Mouse (Mus musculus) kidney, embryonic 14.5 days (tissue): Measurements from ENCODE around the gene Tmem221. TPM values are rescaled to one million over a fixed set of nuclear protein-coding genes. Genes with fewer than 3 reads are reported as not detected.

Experiments used
- ATAC-seq: fragments of 200-750 bp; cut with Nextera tagmentation; 2 replicates; pipeline ENCODE4 v1.8.0; 2017; ENCODE audit warnings: moderate number of reproducible peaks, mild to moderate bottlenecking, moderate TSS enrichment, moderate library complexity; ENCODE audit not compliant: low FRiP score, low TSS enrichment
- H3K27ac ChIP-seq: fragments of 300-500 bp; sonication (generic); 2 replicates; pipeline ENCODE4 v1.5.1; 2014; ENCODE audit warnings: low read depth, mild to moderate bottlenecking, low read length, moderate library complexity, mixed read lengths
- H3K27me3 ChIP-seq: fragments of 300-500 bp; sonication (generic); 2 replicates; pipeline ENCODE4 v1.6.1; 2014; ENCODE audit warnings: mild to moderate bottlenecking, low read length; ENCODE audit not compliant: control insufficient read depth, insufficient read depth
- H3K36me3 ChIP-seq: fragments of 300-500 bp; sonication (generic); 2 replicates; pipeline ENCODE4 v1.6.1; 2014; ENCODE audit warnings: low read length, mixed read lengths; ENCODE audit not compliant: control insufficient read depth, insufficient read depth
- H3K4me1 ChIP-seq: fragments of 300-500 bp; sonication (generic); 2 replicates; pipeline ENCODE4 v1.6.1; 2014; ENCODE audit warnings: low read length, mixed read lengths; ENCODE audit not compliant: control insufficient read depth, insufficient read depth
- H3K4me2 ChIP-seq: fragments of 300-500 bp; sonication (generic); replicated peaks from 2 replicates; pipeline ENCODE4 v1.6.1; 2014; ENCODE audit warnings: low read depth, mild to moderate bottlenecking, low read length
- H3K4me3 ChIP-seq: fragments of 300-500 bp; sonication (generic); 2 replicates; pipeline ENCODE4 v1.5.1; 2014; ENCODE audit warnings: mild to moderate bottlenecking, low read length
- H3K9ac ChIP-seq: fragments of 300-500 bp; sonication (generic); 2 replicates; pipeline ENCODE4 v1.6.1; 2014; ENCODE audit warnings: low read depth, mild to moderate bottlenecking, low read length, moderate library complexity
- H3K9me3 ChIP-seq: fragments of 300-500 bp; sonication (generic); 2 replicates; pipeline ENCODE4 v1.6.1; 2016; ENCODE audit warnings: low read length; ENCODE audit not compliant: control insufficient read depth
- WGBS: fragments of 180-500 bp; shearing (Covaris S2); extraction: QIAGEN DNeasy Blood & Tissue Kit; methylation state at CpG from one replicate; pipeline ENCODE4 v1.1.7; 2014; 5-methylcytosine and 5-hydroxymethylcytosine counted together
- polyA plus RNA-seq: library from polyadenylated mRNA; unstranded; fragments of >200 nt; fragmentation: Nextera tagmentation; extraction: Ambion mirVana; gene quantifications from 2 replicates; pipeline ENCODE4 v1.2.1, GENCODE M21; 2014

Gene Tmem221
- polyA plus RNA-seq, 1 experiment from 2014 or later: 11.2 TPM

GRCm38 (mm10) chr8:71561401-71561800 lies 2.7 kb upstream of the Tmem221 start:
- no peak overlapping the region for H3K4me3 ChIP-seq
- H3K4me2 ChIP-seq: no peak overlapping the region
- H3K9me3 ChIP-seq: peaks cover 8% of the 10 kb centered on the region
- H3K9ac ChIP-seq: no peak overlapping the region
- 0 out of 2 replicates have a peak, but pooled peaks have one; percentile 7 for ATAC-seq
- H3K36me3 ChIP-seq: no peaks in the 10 kb centered on the region
- peaks cover 52% of the 10 kb centered on the region for H3K27me3 ChIP-seq
- H3K4me1 ChIP-seq: peaks cover 11% of the 10 kb centered on the region; the same call in 1 of the 2 replicates
- H3K27ac ChIP-seq: no peak overlapping the region
- WGBS: 5% methylated on average over 15 of the region's 15 CpGs

DNA sequence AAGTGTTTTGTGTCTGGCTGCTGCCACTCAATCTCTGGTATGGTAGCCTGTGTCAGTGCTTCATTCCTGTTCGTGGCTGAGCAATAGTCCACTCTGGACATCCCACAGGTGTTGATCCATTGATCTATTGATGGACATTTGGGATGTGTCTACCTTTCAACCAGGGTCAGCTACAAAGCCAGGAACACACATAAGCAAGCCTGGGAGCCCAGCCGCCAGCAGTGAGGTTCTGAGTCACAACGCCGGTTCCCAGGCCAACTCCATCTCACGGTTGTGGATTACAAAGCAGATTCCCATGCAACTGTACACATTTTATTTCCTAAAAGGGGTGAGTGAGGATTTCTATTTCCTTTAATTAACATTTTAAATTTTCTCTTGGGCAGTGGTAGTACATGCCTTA lies 2.1 kb upstream of the Tmem221 start:
- Histone ChIP-seq H3K9ac (no peak overlapping the region), H3K4me3 (no peak overlapping the region), H3K36me3 (no peaks in the 10 kb centered on the region), H3K27ac (no peak overlapping the region), H3K4me2 (no peak overlapping the region), H3K9me3 (peaks cover 8% of the 10 kb centered on the region), H3K27me3 (peaks cover 52% of the 10 kb centered on the region), H3K4me1 (peaks cover 11% of the 10 kb centered on the region; the same call in 1 of the 2 replicates)
- 83% methylated on average over 5 of the region's 5 CpGs for whole genome bisulfite sequencing
- ATAC-seq: no peak

DNA sequence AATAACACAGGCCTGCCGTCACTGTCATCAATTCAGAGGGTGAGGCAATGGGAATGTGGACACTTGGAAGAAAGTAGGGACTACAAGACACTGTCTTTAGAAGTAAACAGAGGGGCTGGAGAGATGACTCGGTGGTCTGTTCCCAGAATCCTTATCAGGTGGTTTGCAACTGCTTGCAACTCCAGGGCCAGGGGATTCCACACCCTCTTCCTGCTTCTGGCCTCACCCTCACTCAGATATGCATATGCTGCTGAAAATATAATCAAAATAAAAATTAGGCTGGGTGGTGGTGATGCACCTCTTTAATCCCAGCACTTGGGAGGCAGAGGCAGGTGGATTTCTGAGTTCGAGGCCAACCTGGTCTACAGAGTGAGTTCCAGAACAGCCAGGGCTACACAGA lies 1.4 kb upstream of the Tmem221 start:
- H3K9ac ChIP-seq: no peak overlapping the region
- H3K4me3 ChIP-seq: no peak overlapping the region
- peaks cover 11% of the 10 kb centered on the region; the same call in 1 of the 2 replicates for H3K4me1 ChIP-seq
- H3K9me3 ChIP-seq: peaks cover 8% of the 10 kb centered on the region
- ATAC-seq: no peak
- H3K4me2 ChIP-seq: no peak overlapping the region
- WGBS: 70% methylated on average over 3 of the region's 3 CpGs
- H3K27me3 ChIP-seq: peaks cover 52% of the 10 kb centered on the region
- no peaks in the 10 kb centered on the region for H3K36me3 ChIP-seq
- no peak overlapping the region for H3K27ac ChIP-seq

- Histone ChIP-seq H3K4me3 (peak overlapping the region; percentile 51), H3K9ac (peak overlapping the region; percentile 54), H3K4me2 (peak overlapping the region; percentile 76), H3K4me1 (peaks cover 11% of the 10 kb centered on the region; the same call in 1 of the 2 replicates), H3K36me3 (no peaks in the 10 kb centered on the region), H3K27ac (no peak overlapping the region), H3K27me3 (peaks cover 52% of the 10 kb centered on the region), H3K9me3 (peaks cover 2% of the 10 kb centered on the region; the same call in 1 of the 2 replicates)
- ATAC-seq: peak; percentile 77
- 2% methylated on average over 24 of the region's 24 CpGs for WGBS
These were observed 453 bp upstream of the Tmem221 start for GRCm38 (mm10) chr8:71558958-71559690.

DNA sequence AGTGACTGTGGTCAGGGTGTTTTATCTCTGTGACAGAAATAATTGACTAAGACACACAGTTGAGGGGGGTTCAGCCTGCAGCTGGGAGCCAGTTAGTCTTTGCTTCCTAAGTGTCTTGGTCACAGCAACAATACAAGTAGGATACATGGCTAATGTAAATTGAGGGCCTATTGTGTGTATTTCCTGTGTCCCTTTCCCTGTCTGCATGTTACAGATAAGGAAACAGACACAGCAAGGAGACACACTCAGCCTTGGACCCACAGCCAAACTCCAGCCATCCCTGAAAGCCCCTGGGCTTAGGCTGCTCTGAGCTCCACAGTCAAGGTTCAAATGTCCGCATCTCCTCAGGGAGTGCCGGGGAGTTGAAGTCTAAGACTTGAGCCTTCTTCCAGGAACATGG lies 4.0 kb downstream of the Tmem221 start:
- Histone ChIP-seq H3K9ac (no peak overlapping the region), H3K27ac (no peak overlapping the region), H3K4me2 (no peak overlapping the region), H3K27me3 (peaks cover 17% of the 10 kb centered on the region), H3K4me1 (peaks cover 10% of the 10 kb centered on the region; the same call in 1 of the 2 replicates), H3K9me3 (no peaks in the 10 kb centered on the region), H3K36me3 (no peaks in the 10 kb centered on the region), H3K4me3 (no peak overlapping the region)
- ATAC-seq: no peak
- WGBS: 89% methylated on average over 2 of the region's 2 CpGs

DNA sequence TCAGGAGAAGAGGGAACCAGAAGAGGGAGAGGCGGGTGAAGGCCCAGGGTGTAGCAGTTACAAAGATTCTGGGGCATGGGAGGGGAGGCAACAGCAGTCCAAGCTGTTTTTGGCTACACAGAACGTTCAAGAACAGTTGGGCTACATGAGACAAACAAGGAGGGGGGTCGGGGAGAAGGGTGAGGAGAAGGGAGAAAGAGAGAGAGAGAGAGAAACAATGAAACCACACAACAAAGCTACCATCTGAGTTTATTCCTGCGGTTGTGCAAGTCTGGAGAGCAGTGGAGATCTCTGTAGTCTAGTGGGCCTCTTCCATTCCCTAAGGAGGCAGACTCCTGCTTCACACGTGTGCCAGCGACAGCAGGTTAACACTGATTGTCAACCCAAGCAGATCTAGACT lies 4.7 kb downstream of the Tmem221 start:
- 76% methylated on average over 6 of the region's 6 CpGs for WGBS
- H3K9me3 ChIP-seq: no peaks in the 10 kb centered on the region
- H3K4me2 ChIP-seq: no peak overlapping the region
- H3K36me3 ChIP-seq: no peaks in the 10 kb centered on the region
- peaks cover 10% of the 10 kb centered on the region for H3K27me3 ChIP-seq
- ATAC-seq: no peak
- H3K27ac ChIP-seq: peak overlapping the region; percentile 7; the same call in 1 of the 2 replicates
- peaks cover 7% of the 10 kb centered on the region; the same call in 1 of the 2 replicates for H3K4me1 ChIP-seq
- no peak overlapping the region for H3K9ac ChIP-seq
- no peak overlapping the region for H3K4me3 ChIP-seq

- Histone ChIP-seq H3K27me3 (no peaks in the 10 kb centered on the region; the same call in 1 of the 2 replicates), H3K9me3 (no peaks in the 10 kb centered on the region), H3K27ac (peak overlapping the region; percentile 78), H3K4me2 (no peak overlapping the region), H3K4me3 (no peak overlapping the region), H3K4me1 (0 out of 2 replicates have a peak, but pooled peaks cover 6% of the 10 kb centered on the region), H3K9ac (no peak overlapping the region), H3K36me3 (peaks cover 9% of the 10 kb centered on the region; the same call in 1 of the 2 replicates)
- ATAC-seq: peak; percentile 54
- 24% methylated on average over 6 of the region's 6 CpGs for WGBS
These were observed 5.9 kb downstream of the Tmem221 start for GRCm38 (mm10) chr8:71552770-71553169.

DNA sequence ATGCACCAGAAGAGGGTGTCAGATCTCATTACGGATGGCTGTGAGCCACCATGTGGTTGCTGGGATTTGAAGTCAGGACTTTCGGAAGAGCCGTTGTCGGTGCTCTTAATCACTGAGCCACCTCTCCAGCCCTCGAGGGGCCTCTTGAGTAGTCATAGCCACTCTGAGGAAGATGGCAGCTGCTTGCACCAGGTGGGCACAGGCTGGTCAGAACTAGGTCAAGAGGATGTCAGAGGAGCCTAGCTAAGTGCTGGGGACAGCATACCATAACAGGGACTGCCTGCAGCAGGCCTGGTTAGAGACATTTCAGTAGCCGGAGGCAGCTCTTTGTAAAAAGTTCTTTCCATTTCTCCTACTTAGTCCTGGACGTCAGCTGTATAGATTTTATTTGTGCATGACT lies 7.9 kb downstream of the Tmem221 start:
- Histone ChIP-seq H3K9ac (no peak overlapping the region), H3K9me3 (no peaks in the 10 kb centered on the region), H3K4me2 (no peak overlapping the region), H3K4me3 (no peak overlapping the region), H3K27me3 (no peaks in the 10 kb centered on the region), H3K4me1 (0 out of 2 replicates have a peak, but pooled peaks cover 6% of the 10 kb centered on the region), H3K27ac (peak overlapping the region; percentile 8; the same call in 1 of the 2 replicates), H3K36me3 (peaks cover 27% of the 10 kb centered on the region)
- ATAC-seq: no peak
- WGBS: 68% methylated on average over 7 of the region's 7 CpGs

DNA sequence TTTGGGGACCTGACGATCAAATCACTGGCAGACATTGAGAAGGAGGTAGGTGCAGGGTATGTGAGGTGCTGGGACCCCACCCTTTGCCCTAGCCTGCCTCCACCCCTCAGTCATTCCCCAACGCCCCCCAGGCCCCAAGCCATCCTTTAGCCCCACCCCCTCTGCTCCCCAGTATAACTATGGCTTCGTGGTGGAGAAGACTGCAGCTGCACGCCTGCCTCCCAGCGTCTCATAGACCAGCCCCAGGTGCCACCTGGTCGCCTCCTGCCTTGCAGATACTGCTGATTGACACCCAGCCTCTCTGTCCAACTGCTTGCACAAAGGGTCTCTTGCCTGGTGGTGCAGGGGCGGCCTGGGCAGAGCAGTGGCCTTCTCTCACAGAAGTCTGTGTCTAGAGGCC lies 11.1 kb downstream of the Tmem221 start:
- H3K4me3 ChIP-seq: no peak overlapping the region
- no peaks in the 10 kb centered on the region for H3K27me3 ChIP-seq
- H3K4me2 ChIP-seq: no peak overlapping the region
- H3K4me1 ChIP-seq: peaks cover 9% of the 10 kb centered on the region; the same call in 1 of the 2 replicates
- H3K9ac ChIP-seq: no peak overlapping the region
- no peaks in the 10 kb centered on the region for H3K9me3 ChIP-seq
- ATAC-seq: no peak
- WGBS: 90% methylated on average over 7 of the region's 7 CpGs
- H3K36me3 ChIP-seq: peaks cover 34% of the 10 kb centered on the region
- no peak overlapping the region for H3K27ac ChIP-seq
